Mouse (Mus musculus): ENCODE results near the gene Gm11568.
"Not testable (repeated sequence)": the region's sequence is repeated elsewhere in the genome, so short reads cannot be mapped to it uniquely, and the experiment has no call there.

- TF ChIP-seq MAFK (IDR thresholded peaks at IDR 0.05; ENCODE audit: insufficient read depth, low read depth, low read length); ZC3H11A (IDR thresholded peaks at IDR 0.05; ENCODE audit: borderline replicate concordance, low read depth, low read length); ZNF384 (IDR thresholded peaks at IDR 0.05; ENCODE audit: low read depth, low read length); CHD2 (IDR thresholded peaks at IDR 0.05; ENCODE audit: low read depth, low read length): not testable (repeated sequence)
Measured at GRCm38 (mm10) chr11:99815566-99815965, 42.2 kb upstream of the Gm11568 start, which contains the start of gene Gm11564.

Measured in ES-E14 (cell line).